Mouse (Mus musculus) monocyte, adult 2 months (primary cell): ENCODE results near the gene Usp42.

Experiments
- DNase-seq, 2 experiments: peaks; one replicate each; pipeline ENCODE4 v3.0.0; 2022; ENCODE audit warnings: low spot score in 2 of 2, low read depth in 1 of 2

The Usp42 gene

GRCm38 (mm10) chr5:143690392-143690791, 41.7 kb downstream of the Usp42 start:
- DNase-seq = no peak

DNA sequence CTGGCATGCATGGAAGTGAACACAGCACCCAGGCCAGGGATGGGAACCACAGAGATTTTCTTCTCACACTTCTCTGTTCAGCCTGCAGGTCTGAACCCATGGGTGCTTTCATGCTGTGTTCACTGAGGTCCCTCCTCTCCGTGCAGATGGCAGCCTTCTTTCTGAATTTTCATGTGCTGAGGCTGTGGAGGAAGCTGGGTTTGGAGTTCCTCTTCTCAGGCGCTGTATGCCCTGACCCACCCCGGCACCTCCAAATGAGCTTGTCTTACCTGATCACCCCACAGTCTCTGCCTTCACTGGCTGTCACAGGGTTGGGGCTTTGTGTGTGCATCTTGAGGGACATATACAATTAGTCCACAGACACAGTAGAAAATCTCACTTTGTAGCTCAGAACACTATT, 44.5 kb downstream of the Usp42 start:
- DNase-seq = no peak

GRCm38 (mm10) chr5:143686456-143686855, 45.6 kb downstream of the Usp42 start:
- no peak for DNase-seq

DNA sequence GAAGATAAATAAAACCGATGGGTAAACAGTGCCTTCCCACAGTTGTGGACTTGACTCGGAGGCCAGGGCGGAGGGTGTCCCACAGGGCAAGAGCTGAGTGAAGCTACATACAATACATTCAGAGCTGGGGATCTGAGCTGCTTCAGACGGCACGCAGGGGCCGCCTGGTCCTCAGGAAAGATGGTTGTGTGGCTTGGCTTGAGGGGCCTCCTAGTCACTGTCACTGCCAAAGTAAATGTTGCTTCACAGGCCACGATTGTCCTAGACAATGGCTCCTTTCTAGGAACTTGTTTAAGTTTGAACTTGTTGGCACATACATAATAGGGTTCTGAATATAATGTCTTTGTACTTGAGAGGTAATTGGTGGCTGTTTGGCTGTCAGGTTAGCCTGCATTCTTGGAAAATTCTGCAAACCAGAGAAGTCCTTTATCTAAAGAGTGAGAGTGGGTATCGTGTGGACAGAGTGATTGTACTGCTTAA, 47.1 kb downstream of the Usp42 start:
- DNase-seq = no peak

DNA sequence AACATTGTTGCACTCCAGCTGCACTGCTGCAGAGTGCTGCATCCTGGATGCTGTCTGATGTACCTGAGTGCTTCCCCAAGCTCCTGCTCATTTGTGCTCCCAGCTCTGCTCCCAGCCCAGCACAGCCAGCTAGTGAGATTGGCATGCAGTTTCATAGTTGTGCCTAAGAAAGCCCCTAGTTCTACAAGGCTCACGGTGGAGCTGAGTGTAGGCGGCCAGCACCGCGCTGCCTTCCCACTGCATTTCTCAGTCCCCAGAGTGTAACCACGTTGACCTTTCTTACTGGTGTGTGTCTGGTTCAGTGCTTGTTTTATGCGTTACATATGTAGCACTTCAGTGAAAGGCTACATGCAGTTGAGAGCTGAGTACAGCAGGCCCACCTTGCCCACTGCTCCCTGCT, 48.4 kb downstream of the Usp42 start:
- DNase-seq = no peak

DNA sequence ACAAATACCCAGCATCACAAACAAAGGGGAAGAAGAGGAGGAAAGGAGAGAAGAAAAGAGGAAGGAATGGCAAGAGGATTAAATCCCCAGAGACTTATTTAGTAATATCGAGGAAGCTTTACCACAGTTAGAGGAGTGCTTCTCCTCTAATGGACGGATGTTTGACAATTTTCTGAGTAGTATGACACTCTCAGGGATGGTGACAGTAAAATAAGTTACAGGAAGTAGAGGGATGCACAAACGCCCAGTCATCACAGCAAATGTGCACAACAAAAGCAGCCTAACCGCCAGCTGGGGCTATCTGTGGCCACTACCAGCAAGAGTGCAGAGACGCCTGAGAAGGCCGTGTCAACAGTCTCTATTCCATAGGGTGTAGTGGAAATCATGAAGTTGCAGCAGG, 52.4 kb downstream of the Usp42 start:
- DNase-seq = no peak

DNA sequence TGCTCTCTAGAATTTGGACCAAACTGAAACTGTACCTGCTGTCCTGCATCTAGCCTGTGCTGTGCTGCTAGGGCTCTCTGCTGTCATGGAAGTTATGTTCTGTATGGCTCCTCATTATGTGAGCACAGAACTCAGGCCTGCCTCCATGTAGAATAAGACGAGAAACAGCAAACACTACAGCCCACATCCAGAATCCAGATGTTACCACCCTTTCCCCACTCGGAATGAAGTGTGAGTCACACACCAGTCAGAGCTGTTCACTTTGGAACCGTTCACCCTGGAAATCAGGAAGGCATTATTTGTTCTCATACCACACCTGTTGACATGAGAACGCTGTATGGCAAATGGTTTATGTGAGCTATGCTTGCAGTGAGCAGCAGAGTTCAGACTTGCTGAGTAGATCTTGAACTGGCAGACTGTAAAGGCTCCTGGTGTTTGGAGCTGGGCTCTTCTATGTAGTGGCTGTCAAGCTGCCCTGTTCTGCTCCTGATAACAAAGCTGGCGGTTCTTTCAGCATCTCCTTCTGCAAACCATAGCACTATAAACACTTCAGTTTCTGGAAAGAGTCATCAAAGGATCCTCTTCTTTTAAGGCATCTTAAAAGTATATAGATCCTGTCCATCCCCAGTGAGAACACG, 53.3 kb downstream of the Usp42 start:
- no peak for DNase-seq

- no peak for DNase-seq
Measured at GRCm38 (mm10) chr5:143677363-143677762, 54.7 kb downstream of the Usp42 start.

GRCm38 (mm10) chr5:143676218-143676985, 55.7 kb downstream of the Usp42 start:
- DNase-seq = no peak

GRCm38 (mm10) chr5:143674576-143674975, 57.5 kb downstream of the Usp42 start:
- DNase-seq = no peak

DNA sequence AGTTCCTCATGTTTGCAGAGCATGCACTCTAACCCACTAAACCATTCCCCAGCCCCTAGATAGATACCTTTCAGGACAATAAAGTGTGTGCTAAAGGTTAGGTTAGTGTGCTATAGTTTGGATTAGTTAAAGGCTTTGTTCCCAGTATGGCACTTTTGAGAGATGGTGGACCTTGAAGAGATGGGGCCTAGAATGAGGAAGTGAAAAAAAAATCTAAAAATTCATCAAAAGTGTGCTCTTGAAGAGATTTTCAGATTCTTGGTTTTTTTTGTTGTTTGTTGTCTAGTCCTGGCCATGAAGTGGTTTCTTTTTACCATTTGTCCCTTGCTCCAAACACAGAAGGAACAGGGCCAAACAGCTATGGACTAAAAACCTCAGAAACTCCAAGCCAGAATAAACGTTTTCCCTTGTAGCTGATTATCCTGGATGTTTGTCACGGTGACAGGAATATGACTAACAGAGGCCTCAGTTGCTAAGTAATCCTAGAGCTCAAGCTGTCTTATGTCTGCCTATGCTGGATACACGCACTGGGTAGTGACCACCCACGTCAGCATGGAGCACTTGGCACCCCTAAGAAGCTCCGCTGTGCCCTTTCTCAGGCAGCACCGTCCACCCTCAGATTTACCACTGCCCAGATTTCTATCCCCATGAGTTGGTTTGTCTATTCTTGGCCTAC, 61.2 kb downstream of the Usp42 start:
- DNase-seq = no peak

GRCm38 (mm10) chr5:143669839-143670238, 62.2 kb downstream of the Usp42 start:
- no peak for DNase-seq

DNA sequence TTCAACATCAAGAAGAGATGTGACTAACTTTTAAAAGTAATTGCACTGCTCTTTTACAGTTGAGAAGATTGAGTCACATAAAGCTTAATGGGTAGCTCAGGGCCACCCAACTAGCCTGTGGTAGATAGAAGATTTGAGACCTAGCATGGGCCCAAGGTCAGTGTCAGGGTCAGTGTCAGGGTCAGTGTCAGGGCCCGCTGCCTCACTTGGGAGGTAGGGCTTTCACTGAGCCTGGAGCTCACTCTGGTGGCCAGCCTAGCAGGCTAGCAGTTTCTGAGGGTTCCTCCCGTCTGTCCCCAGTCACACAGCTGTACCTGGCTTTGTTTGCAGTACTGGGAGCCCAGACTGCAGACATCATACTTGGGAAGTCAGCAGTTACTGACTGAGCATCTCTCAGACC, 62.7 kb downstream of the Usp42 start:
- no peak for DNase-seq

GRCm38 (mm10) chr5:143668884-143669283, 63.2 kb downstream of the Usp42 start:
- DNase-seq = no peak

- DNase-seq = no peak
Measured at GRCm38 (mm10) chr5:143666015-143666414, 66.1 kb downstream of the Usp42 start.

DNA sequence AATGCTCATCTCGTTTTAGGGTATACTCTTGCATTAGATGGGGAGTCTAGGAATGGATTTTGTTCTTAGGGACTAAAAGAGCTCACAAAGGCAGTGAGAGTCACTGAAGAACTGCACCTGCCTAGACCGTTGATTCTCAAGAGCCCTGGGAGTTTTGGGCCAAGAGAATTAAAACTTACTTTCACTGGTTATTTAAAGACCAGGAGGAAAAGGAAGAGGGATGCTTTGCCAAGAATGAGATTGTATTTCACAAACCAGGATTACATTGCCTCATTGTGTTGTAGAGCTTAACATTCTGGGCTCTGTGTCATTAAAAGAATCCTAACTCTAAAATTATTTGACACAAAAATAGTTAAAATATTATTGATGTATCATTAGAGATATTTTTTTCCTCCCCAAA, 66.5 kb downstream of the Usp42 start:
- DNase-seq = no peak

DNA sequence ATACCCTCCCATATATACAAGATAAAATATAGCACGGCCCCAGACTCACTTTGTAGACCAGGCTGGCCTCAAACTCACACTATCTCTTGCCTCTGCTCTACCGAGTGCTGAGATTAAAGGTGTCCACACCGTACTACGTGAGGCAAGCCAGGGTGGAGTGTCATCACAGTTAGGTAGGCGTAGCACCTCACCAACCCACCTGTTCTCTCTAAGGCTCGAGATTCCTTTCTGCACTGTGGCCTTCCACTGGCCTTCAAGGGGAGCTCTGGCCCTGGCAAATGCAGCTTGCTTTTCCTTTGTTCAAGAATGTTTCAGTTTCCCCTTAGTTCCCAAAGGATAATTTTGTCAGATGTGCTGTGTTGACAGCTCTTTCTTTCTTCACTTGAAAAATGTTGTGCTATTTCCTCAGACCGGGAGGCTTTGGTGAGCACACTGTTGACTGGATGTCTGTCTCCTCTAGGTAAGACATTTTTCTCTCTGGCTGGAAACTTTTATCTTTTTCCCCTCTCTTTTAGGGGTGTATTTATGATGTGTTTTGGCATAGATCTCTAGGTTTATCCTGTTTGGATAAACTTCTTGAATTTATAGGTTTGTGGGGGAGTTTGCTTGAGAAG, 68.9 kb downstream of the Usp42 start:
- DNase-seq = no peak
